In genomic region chr2:29309966-29310365, GRCm38 (mm10) we compare ENCODE assay signal across 10 mouse cellular contexts. TPM values are rescaled to one million over a fixed set of nuclear protein-coding genes. Genes with fewer than 3 reads are reported as not detected.
DNase-seq lines count a peak whose midpoint lies in the region; ATAC-seq lines count a peak whose summit lies in the region.
"Had no signal": no experiment of that assay in that cellular context is flagged by ENCODE, and none has a peak within 500 bp of the region (broad histone marks: within the 10 kb centered on the region; RNA-seq: fewer than 3 reads in every experiment).

No protein-coding gene starts in this region.

- H3K9ac ChIP-seq in midbrain, embryonic 13.5 days (replicated peaks), result no peak overlapping the region

- no peaks in the 10 kb centered on the region for H3K4me1 ChIP-seq in embryonic facial prominence, embryonic 10.5 days
- H3K4me1 ChIP-seq in midbrain, embryonic 13.5 days (replicated peaks), result no peaks in the 10 kb centered on the region

- H3K9me3 ChIP-seq in embryonic facial prominence, embryonic 10.5 days, result no peaks in the 10 kb centered on the region; the same call in 1 of the 2 replicates
- no peaks in the 10 kb centered on the region for H3K9me3 ChIP-seq in midbrain, embryonic 13.5 days

- intact Hi-C loops in heart, postnatal 36 days (cut with DNase I), result no loop called here

- no peak overlapping the region for H3K4me2 ChIP-seq in midbrain, embryonic 13.5 days (replicated peaks)

- no peaks in the 10 kb centered on the region for H3K36me3 ChIP-seq in embryonic facial prominence, embryonic 10.5 days (replicated peaks)
- no peaks in the 10 kb centered on the region for H3K36me3 ChIP-seq in midbrain, embryonic 13.5 days

- H3K27ac ChIP-seq in embryonic facial prominence, embryonic 10.5 days (replicated peaks), result no peak overlapping the region
- no peak overlapping the region for H3K27ac ChIP-seq in midbrain, embryonic 13.5 days
- H3K27ac ChIP-seq: layer of hippocampus, adult 2 months had no signal

- no peaks in the 10 kb centered on the region for H3K27me3 ChIP-seq in embryonic facial prominence, embryonic 10.5 days (replicated peaks; ENCODE audit: low read depth, poor library complexity, severe bottlenecking)
- H3K27me3 ChIP-seq in midbrain, embryonic 13.5 days, result no peaks in the 10 kb centered on the region

- H3K4me3 ChIP-seq in embryonic facial prominence, embryonic 10.5 days, result no peak overlapping the region
- no peak overlapping the region for H3K4me3 ChIP-seq in midbrain, embryonic 13.5 days (replicated peaks)
- H3K4me3 ChIP-seq: erythroblast, embryonic 14.5 days; layer of hippocampus, adult 2 months had no signal

- WGBS in embryonic facial prominence, embryonic 10.5 days, result 45% methylated on average over 7 of the region's 7 CpGs
- WGBS in midbrain, embryonic 13.5 days, result 52% methylated on average over 7 of the region's 7 CpGs

- ATAC-seq in midbrain, embryonic 13.5 days, result no peak

- DNase-seq in heart, postnatal 36 days, result peak; percentile 5 to 35
- DNase-seq in heart, adult 11 months, result no peak
- peak; percentile 10 for DNase-seq in thymus, postnatal 0 days (ENCODE audit: low spot score)
- DNase-seq in thymus, postnatal 10 days (ENCODE audit: low spot score in 2 of 2), result no peak
- DNase-seq in embryonic facial prominence, embryonic 10.5 days (ENCODE audit: low spot score), result peak; percentile 68
- peak; percentile 70 for DNase-seq in testis, postnatal 10 days (ENCODE audit: low spot score)
- no peak for DNase-seq in spleen, postnatal 36 days (ENCODE audit: low spot score in 2 of 2)

RNA-seq across cellular contexts. Expression of gene Med27, which starts 36.7 kb away (rescaled TPM):
- total RNA-seq in heart, postnatal 36 days (2021), result 10 to 100 TPM; 15.8 to 16.1 TPM
- polyA plus RNA-seq in thymus, postnatal 0 days (2015; fragmentation: Nextera tagmentation; extraction: Ambion mirVana), result 57.1 and 58.6 TPM in 2 replicates
- polyA plus RNA-seq in embryonic facial prominence, embryonic 10.5 days (2016; fragmentation: Nextera tagmentation; extraction: Ambion mirVana), result 57.3 and 57.9 TPM in 2 replicates
- polyA plus RNA-seq in midbrain, embryonic 13.5 days (2015; fragmentation: Nextera tagmentation; extraction: Ambion mirVana), result 89.3 and 90.9 TPM in 2 replicates

RNA-seq across cellular contexts. Expression of gene Ntng2, which starts 57.2 kb away (rescaled TPM):
- 1 to 10 TPM; 5.6 to 5.7 TPM for total RNA-seq in heart, postnatal 36 days (2021)
- polyA plus RNA-seq in thymus, postnatal 0 days (2015; fragmentation: Nextera tagmentation; extraction: Ambion mirVana), result 0.18 and 0.28 TPM in 2 replicates
- 0.69 and 1.4 TPM in 2 replicates for polyA plus RNA-seq in embryonic facial prominence, embryonic 10.5 days (2016; fragmentation: Nextera tagmentation; extraction: Ambion mirVana)
- polyA plus RNA-seq in midbrain, embryonic 13.5 days (2015; fragmentation: Nextera tagmentation; extraction: Ambion mirVana), result 11.8 and 15.6 TPM in 2 replicates
- polyA plus RNA-seq: erythroblast, embryonic 14.5 days had no signal

Comparison
In these comparisons a context has a peak if more than half of its experiments do, and no peak if none do; other contexts are left out.
1. DNase-seq: peak in heart, postnatal 36 days (2 of 2), thymus, postnatal 0 days (single experiment), embryonic facial prominence, embryonic 10.5 days (single experiment) and testis, postnatal 10 days (single experiment); none in heart, adult 11 months (single experiment), thymus, postnatal 10 days (0 of 2) and spleen, postnatal 36 days (0 of 2).